Mouse (Mus musculus) spleen, adult 10 weeks (tissue): ENCODE data around the gene Mfap3. TPM values are rescaled to one million over a fixed set of nuclear protein-coding genes. Genes with fewer than 3 reads are reported as not detected.

Experiments used
- polyA plus RNA-seq: library from polyadenylated mRNA; stranded (reverse); fragments of 350-450 nt; fragmentation: Illumina TruSeq; extraction: RNeasy Lipid Tissue Mini Kit (QIAGEN cat#74804); gene quantifications from one replicate; pipeline ENCODE4 v1.2.3, GENCODE M21; 2015; ENCODE audit warnings: low replicate concordance; ENCODE audit not compliant: insufficient read depth

Gene Mfap3
- 45.6 TPM for polyA plus RNA-seq

GRCm38 (mm10) chr11:57518091-57518750, at the start of gene Mfap3, which contains the start of gene Fam114a2:
Gene Mfap3 (plus strand): TSS chr11:57518664.
Gene Fam114a2 (minus strand): TSS chr11:57518617.

Other genes with a start within 250 kb of the Mfap3 start
- gene Fam114a2, start within 50 bp of the Mfap3 start, polyA plus RNA-seq: 77.2 TPM
- gene Galnt10, start 126.8 kb downstream of the Mfap3 start, polyA plus RNA-seq: 14.0 TPM